ENCODE assay signal across 11 mouse cellular contexts in the genomic region with DNA sequence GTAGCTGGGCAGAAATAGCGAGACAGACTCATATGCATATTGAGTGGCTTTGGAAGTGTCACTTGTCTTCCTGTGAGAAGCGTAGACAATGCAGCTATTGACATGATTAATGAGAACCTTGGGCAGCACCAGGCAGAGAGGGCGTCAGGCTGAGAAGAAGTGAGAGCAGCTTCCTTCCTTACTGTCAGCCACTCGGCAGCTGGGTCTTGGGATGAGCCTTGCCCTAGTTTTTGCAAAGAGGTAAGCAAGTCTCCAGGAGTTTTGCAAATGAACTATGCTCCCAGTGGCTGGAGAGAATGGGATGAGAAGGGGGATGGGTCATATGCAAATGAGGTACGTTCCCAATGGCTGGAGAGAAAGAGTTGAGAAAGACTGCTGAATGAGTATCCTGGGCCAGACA.
DNase-seq lines count a peak whose midpoint lies in the region; ATAC-seq lines count a peak whose summit lies in the region.
"Had no signal": no experiment of that assay in that cellular context is flagged by ENCODE, and none has a peak within 500 bp of the region (broad histone marks: within the 10 kb centered on the region; RNA-seq: fewer than 3 reads in every experiment).

No protein-coding gene starts in this region.

- H3K4me3 ChIP-seq in forebrain, embryonic 13.5 days: no peak overlapping the region
- H3K4me3 ChIP-seq in forebrain, embryonic 11.5 days (ENCODE audit: low read depth, low read length): no peak overlapping the region
- no peak overlapping the region for H3K4me3 ChIP-seq in midbrain, embryonic 11.5 days (ENCODE audit: low read depth, low read length)
- H3K4me3 ChIP-seq in midbrain, embryonic 14.5 days (replicated peaks; ENCODE audit: low read depth, low read length): no peak overlapping the region
- H3K4me3 ChIP-seq: heart, embryonic 13.5 days; limb, embryonic 15.5 days had no signal

- 22% methylated on average over 5 of the region's 5 CpGs for WGBS in forebrain, embryonic 13.5 days
- WGBS in forebrain, embryonic 11.5 days: 21% methylated on average over 5 of the region's 5 CpGs
- 19% methylated on average over 5 of the region's 5 CpGs for WGBS in midbrain, embryonic 11.5 days
- 17% methylated on average over 5 of the region's 5 CpGs for WGBS in midbrain, embryonic 14.5 days

- DNase-seq in forebrain, embryonic 11.5 days (ENCODE audit: low spot score): no peak
- DNase-seq in midbrain, embryonic 11.5 days (ENCODE audit: low spot score, missing footprints): no peak
- DNase-seq in midbrain, embryonic 14.5 days: no peak
- peak; percentile 34 for DNase-seq in embryo, embryonic 9.5 days (ENCODE audit: extremely low spot score)
- peak; percentile 32 for DNase-seq in mesoderm, embryonic 11.5 days (ENCODE audit: low read depth, low spot score)
- no peak for DNase-seq in gastrocnemius, postnatal 36 days
- DNase-seq in heart, postnatal 4 days: no peak
- DNase-seq: cerebellum, adult 11 months had no signal

- peaks cover 9% of the 10 kb centered on the region; the same call in 1 of the 2 replicates for H3K4me1 ChIP-seq in forebrain, embryonic 13.5 days
- H3K4me1 ChIP-seq in forebrain, embryonic 11.5 days (replicated peaks; ENCODE audit: control insufficient read depth, insufficient read depth, low read length): 0 out of 2 replicates have a peak, but pooled peaks cover 3% of the 10 kb centered on the region
- peaks cover 4% of the 10 kb centered on the region; the same call in 1 of the 2 replicates for H3K4me1 ChIP-seq in midbrain, embryonic 11.5 days (ENCODE audit: control insufficient read depth, insufficient read depth, low read length)
- H3K4me1 ChIP-seq in midbrain, embryonic 14.5 days (ENCODE audit: control insufficient read depth, insufficient read depth, low read length): no peaks in the 10 kb centered on the region

- H3K4me2 ChIP-seq in forebrain, embryonic 13.5 days: no peak overlapping the region
- no peak overlapping the region for H3K4me2 ChIP-seq in forebrain, embryonic 11.5 days (ENCODE audit: low read depth, low read length, severe bottlenecking)
- no peak overlapping the region for H3K4me2 ChIP-seq in midbrain, embryonic 11.5 days
- no peak overlapping the region for H3K4me2 ChIP-seq in midbrain, embryonic 14.5 days (ENCODE audit: low read length)
- H3K4me2 ChIP-seq: heart, embryonic 13.5 days; limb, embryonic 15.5 days had no signal

- intact Hi-C loops in gastrocnemius, postnatal 36 days (cut with DNase I): no loop called here

- no peaks in the 10 kb centered on the region for H3K36me3 ChIP-seq in forebrain, embryonic 13.5 days (ENCODE audit: poor library complexity, severe bottlenecking)
- no peaks in the 10 kb centered on the region for H3K36me3 ChIP-seq in forebrain, embryonic 11.5 days (ENCODE audit: control insufficient read depth, insufficient read depth, low read length)
- H3K36me3 ChIP-seq in midbrain, embryonic 11.5 days (ENCODE audit: control insufficient read depth, insufficient read depth, low read length): no peaks in the 10 kb centered on the region
- no peaks in the 10 kb centered on the region for H3K36me3 ChIP-seq in midbrain, embryonic 14.5 days (ENCODE audit: control insufficient read depth, insufficient read depth, low read length)
- H3K36me3 ChIP-seq: heart, embryonic 13.5 days; limb, embryonic 15.5 days had no signal

- ATAC-seq in forebrain, embryonic 13.5 days: peak; percentile 58; the same call in 1 of the 2 replicates
- ATAC-seq in forebrain, embryonic 11.5 days (replicated peaks; ENCODE audit: low FRiP score): no peak
- 0 out of 2 replicates have a peak, but pooled peaks have one; percentile 27 for ATAC-seq in midbrain, embryonic 11.5 days (ENCODE audit: low FRiP score)
- no peak for ATAC-seq in midbrain, embryonic 14.5 days (ENCODE audit: low FRiP score, low TSS enrichment)

- H3K27me3 ChIP-seq in forebrain, embryonic 13.5 days: no peaks in the 10 kb centered on the region
- no peaks in the 10 kb centered on the region for H3K27me3 ChIP-seq in forebrain, embryonic 11.5 days (ENCODE audit: control insufficient read depth, insufficient read depth, low read length)
- no peaks in the 10 kb centered on the region for H3K27me3 ChIP-seq in midbrain, embryonic 11.5 days (ENCODE audit: control insufficient read depth, insufficient read depth, low read length)
- no peaks in the 10 kb centered on the region for H3K27me3 ChIP-seq in midbrain, embryonic 14.5 days (ENCODE audit: control insufficient read depth, insufficient read depth, low read length)
- H3K27me3 ChIP-seq: heart, embryonic 13.5 days; limb, embryonic 15.5 days had no signal

- H3K9me3 ChIP-seq in forebrain, embryonic 13.5 days (replicated peaks): no peaks in the 10 kb centered on the region
- no peaks in the 10 kb centered on the region for H3K9me3 ChIP-seq in forebrain, embryonic 11.5 days (ENCODE audit: control insufficient read depth, low read length)
- H3K9me3 ChIP-seq in midbrain, embryonic 11.5 days (ENCODE audit: control insufficient read depth, low read length): no peaks in the 10 kb centered on the region
- H3K9me3 ChIP-seq in midbrain, embryonic 14.5 days (ENCODE audit: control insufficient read depth, low read length): no peaks in the 10 kb centered on the region
- H3K9me3 ChIP-seq: heart, embryonic 13.5 days; limb, embryonic 15.5 days had no signal

- no peak overlapping the region for H3K9ac ChIP-seq in forebrain, embryonic 13.5 days
- H3K9ac ChIP-seq in forebrain, embryonic 11.5 days (ENCODE audit: low read length): no peak overlapping the region
- H3K9ac ChIP-seq in midbrain, embryonic 11.5 days (ENCODE audit: low read length): no peak overlapping the region
- H3K9ac ChIP-seq in midbrain, embryonic 14.5 days (replicated peaks; ENCODE audit: low read length): no peak overlapping the region
- H3K9ac ChIP-seq: heart, embryonic 13.5 days; limb, embryonic 15.5 days had no signal

- no peak overlapping the region for H3K27ac ChIP-seq in forebrain, embryonic 13.5 days
- no peak overlapping the region for H3K27ac ChIP-seq in forebrain, embryonic 11.5 days (ENCODE audit: low read depth, low read length)
- no peak overlapping the region for H3K27ac ChIP-seq in midbrain, embryonic 11.5 days (ENCODE audit: low read depth, low read length)
- no peak overlapping the region for H3K27ac ChIP-seq in midbrain, embryonic 14.5 days (replicated peaks; ENCODE audit: low read depth, low read length)
- H3K27ac ChIP-seq: heart, embryonic 13.5 days; limb, embryonic 15.5 days had no signal

Comparison
In these comparisons a context has a peak if more than half of its experiments do, and no peak if none do; other contexts are left out.
1. ATAC-seq: peak in forebrain, embryonic 13.5 days (single experiment) and midbrain, embryonic 11.5 days (single experiment); none in forebrain, embryonic 11.5 days (single experiment) and midbrain, embryonic 14.5 days (single experiment).
2. DNase-seq: peak in embryo, embryonic 9.5 days (single experiment) and mesoderm, embryonic 11.5 days (single experiment); none in forebrain, embryonic 11.5 days (single experiment), midbrain, embryonic 11.5 days (single experiment), midbrain, embryonic 14.5 days (single experiment), gastrocnemius, postnatal 36 days (0 of 2) and heart, postnatal 4 days (single experiment).